Mouse (Mus musculus): ENCODE measurements around the gene Lrfn2. TPM values are rescaled to one million over a fixed set of nuclear protein-coding genes. Genes with fewer than 3 reads are reported as not detected.

Gene Lrfn2
- total and polyA plus RNA-seq, 2 experiments from 2014 or later: 16.5 to 28.7 TPM

GRCm38 (mm10) chr17:49124166-49124565 is 192.0 kb downstream of the Lrfn2 start:
- DNase-seq (peak; percentile 62), ATAC-seq (peak; percentile 77)
- Histone ChIP-seq H3K36me3 (ENCODE audit: insufficient read depth) (no peaks in the 10 kb centered on the region), H3K4me3 (ENCODE audit: low read depth, low read length) (no peak overlapping the region), H3K27me3 (ENCODE audit: insufficient read depth, low read length) (no peaks in the 10 kb centered on the region), H3K27ac (ENCODE audit: low read depth, low read length) (no peak overlapping the region), H3K9ac (no peak overlapping the region), H3K9me3 (ENCODE audit: low read length) (no peaks in the 10 kb centered on the region), H3K4me1 (ENCODE audit: insufficient read depth) (no peaks in the 10 kb centered on the region), H3K4me2 (ENCODE audit: low read depth) (no peak overlapping the region)
- 79% methylated on average over 1 of the region's 1 CpGs for WGBS
- TF ChIP-seq CTCF (IDR thresholded peaks at IDR 0.05; ENCODE audit: low read depth): peak; percentile 45; the same call in 1 of the 2 replicates

- ATAC-seq (peak; percentile 87), DNase-seq (peak; percentile 43)
- no peaks in the 10 kb centered on the region for H3K36me3 ChIP-seq (ENCODE audit: insufficient read depth)
- 56% methylated on average over 3 of the region's 3 CpGs for WGBS
- no peak for TF ChIP-seq CTCF (IDR thresholded peaks at IDR 0.05; ENCODE audit: low read depth)
- H3K4me3 ChIP-seq (ENCODE audit: low read depth, low read length): no peak overlapping the region
- no peaks in the 10 kb centered on the region for H3K27me3 ChIP-seq (ENCODE audit: insufficient read depth, low read length)
- H3K4me2 ChIP-seq (ENCODE audit: low read depth): no peak overlapping the region
- H3K9me3 ChIP-seq (ENCODE audit: low read length): no peaks in the 10 kb centered on the region
- H3K4me1 ChIP-seq (ENCODE audit: insufficient read depth): no peaks in the 10 kb centered on the region
- no peak overlapping the region for H3K9ac ChIP-seq
- H3K27ac ChIP-seq (ENCODE audit: low read depth, low read length): no peak overlapping the region
Measured at GRCm38 (mm10) chr17:49124642-49125041, 192.5 kb downstream of the Lrfn2 start.

Small RNA genes within 50 kb of the gene (microRNA-seq; reads per million reads assigned to microRNA genes)
- gene Gm44304: 0 reads per million in 2 experiments

All from forebrain, postnatal 0 days (tissue).